Mouse (Mus musculus) kidney, adult 11 months (tissue): ENCODE results near the gene Cyp2d22.
"Not testable (repeated sequence)": the region's sequence is repeated elsewhere in the genome, so short reads cannot be mapped to it uniquely, and the experiment has no call there.

Source experiments
- DNase-seq: peaks from one replicate; pipeline ENCODE4 v3.0.0; 2022

Cyp2d22 gene

DNA sequence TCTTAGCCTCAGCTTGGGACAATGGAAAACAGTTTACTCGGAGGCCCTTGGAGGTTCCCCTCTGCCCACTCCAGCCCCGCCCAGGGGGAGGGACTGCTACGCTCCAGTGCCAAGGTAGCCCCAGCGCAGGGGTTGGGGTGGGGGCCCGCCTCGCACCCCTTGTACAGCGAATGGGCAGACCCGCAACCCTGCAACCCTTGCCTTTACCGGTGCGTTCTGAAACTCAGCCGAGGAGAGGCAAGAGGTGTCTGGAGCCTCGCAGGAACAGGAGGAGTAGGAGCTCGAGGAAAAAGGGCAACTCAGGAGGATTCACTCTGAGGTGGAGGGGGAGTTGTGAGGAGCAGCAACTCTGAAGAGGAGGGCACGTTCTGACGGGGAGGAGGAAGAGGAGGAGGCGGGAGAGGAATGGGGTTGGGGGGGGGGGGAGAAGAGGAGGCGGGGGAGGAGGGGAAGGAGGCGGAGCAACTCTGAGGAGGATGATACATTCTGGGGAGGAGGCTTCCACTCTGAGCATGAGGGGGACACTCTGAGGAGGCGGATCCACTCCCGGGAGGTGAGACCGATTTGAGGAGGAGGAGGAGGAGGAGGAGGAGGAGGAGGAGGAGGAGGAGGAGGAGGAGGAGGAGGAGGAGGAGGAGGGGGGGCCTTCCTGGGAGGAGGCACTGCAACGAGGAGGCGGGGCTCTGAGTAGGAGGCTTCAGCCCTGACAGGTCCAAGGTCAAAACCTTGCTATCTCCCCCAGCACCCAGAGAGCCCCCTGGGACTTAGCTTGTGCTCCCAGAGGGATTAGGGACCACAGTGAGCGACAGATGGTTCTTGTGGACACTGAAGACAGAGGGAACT is at the start of gene Cyp2d22:
Cyp2d22 (minus strand) TSS at position 390 of the 843 bp plus-strand sequence.
- DNase-seq = peak; percentile 74

DNA sequence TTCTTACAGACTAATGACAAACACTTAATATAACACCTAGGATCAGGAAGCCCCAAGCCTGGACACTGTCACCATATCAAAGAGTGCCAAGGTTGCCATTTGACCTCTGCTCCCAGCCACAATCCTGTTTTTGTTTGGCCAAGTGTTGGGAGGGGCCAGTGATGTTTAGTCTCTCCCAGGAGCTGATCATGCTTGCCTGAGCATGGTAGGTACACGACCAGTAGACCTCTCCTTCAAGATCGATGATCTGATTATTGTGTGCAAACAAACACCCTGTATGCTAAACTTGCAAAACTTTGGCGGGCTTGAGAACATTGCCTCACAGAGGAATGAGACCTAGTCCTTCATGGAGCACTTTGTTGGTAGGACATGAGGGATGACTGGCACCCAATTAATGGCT is 43.4 kb upstream of the Cyp2d22 start:
- no peak for DNase-seq

DNA sequence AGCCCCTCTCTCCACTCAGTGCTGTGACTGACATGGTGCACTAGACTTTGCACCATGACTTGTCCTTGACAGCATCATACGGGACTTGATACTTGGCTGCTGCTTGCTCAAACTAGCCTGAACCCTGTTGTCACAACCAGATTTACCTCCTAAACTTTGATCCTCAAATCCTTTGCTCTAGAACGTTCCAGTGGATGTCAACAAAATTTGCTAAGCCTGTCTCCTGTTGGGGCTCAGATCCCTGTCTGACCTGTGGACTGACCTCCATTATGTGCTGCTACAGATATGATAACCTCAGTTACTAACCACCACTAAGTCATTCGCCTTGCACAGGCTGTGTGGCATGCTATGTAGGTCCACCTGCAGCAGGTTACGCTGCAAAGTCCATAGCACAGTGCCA is 42.9 kb upstream of the Cyp2d22 start:
- DNase-seq = no peak

DNA sequence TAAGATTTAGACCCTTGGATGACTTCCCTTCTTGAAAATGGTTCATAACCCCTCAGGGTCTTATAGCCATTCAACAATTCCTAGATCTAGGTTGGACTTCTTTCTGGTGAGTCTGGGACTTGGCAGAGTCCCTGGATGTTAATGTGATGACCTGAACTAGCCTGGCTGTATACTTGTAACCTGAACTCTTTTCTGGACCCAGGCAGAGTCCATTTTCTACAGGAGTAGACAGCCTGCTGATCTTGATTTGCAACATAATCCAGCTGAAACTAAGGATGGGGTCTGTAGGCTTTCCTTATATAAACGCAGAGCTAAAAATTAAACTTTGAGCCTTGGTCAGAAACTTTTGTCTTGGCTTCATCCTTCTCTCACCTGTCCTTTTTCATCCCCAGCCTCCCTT is 38.6 kb upstream of the Cyp2d22 start:
- no peak for DNase-seq

DNA sequence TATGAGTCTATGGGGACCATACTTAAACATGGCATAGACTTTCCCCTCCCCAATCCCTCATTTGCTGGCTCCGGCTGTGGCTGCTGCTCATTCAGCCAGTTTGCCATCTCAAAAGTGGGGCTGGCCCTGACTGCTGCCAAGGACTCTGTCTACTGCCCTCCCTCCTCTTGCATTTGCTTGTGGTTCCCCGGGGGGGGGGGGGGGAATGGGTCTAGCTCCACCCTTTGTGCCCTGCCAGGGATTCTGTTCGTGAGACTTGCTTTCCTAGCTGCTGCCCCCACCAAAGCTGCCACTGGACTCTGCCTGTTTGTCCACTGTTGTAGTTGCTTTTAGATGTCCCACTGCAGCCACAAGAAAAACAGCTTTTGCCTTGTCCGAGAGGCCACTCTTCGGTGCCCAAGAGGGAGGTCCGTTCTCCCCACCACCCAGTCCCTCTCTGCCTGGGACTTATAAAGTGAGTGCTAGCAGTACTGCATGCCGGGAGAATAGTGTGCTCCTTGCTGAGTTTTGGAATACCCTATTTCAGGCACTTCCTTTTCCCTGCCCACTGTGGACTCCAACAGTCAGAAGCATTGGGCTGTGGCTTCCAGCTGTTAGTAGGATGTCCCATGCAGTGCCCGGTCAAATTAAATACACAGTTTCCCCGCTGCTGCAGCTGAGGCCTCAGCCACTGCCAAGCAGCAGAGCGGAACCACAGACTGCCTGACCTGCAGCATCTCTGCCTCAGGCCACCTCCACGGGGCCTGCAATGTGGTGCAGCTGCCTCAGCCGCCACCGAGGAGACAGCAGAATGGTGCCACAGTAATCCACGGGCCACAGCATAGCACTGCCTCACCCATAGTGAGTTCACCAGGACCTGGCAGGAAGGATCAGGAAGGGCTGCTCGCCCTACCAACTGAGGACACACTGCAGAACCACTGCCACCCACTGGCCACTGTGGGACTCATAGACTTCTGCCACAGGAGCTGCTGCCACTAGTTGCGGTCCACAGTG is 37.0 kb upstream of the Cyp2d22 start:
- peak; percentile 89 for DNase-seq

DNA sequence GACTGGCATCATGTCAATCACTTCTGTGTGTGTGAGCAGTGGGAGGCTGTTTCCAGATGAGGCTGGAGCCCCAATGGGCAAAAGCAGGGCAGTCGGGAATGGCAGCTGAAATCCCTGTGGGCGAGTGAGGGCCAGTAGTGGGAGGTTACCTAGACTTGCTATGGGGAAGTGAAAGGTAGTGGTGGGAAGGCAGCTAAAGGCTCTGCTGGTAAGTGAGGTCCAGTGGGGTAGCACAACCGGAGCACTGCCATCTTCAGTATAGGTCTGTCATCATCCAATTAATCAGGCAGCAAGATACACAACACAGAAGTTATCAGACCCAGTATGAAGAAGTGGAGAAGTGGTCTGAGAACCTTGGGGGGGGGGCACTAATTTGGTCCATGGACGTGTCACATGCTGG is 27.5 kb upstream of the Cyp2d22 start:
- no peak for DNase-seq

DNA sequence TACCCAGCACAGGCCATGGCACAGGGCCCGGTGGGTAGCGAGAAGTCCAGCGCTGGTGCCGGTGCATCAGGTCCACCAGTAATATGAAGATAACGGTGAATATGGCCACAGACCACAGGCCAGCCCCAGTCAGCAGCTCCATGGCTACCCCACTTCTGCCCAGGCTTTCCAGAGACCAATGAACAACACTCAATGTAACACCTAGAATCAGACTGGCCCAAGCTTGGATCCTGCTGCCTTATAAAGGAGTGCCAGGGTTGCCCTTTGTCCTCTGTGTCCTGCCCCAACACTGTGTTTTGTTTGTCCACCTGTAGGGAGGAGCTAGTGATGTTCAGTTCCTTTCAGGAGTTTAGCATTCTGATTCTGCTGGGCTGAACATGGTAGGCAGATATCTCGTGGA is 26.9 kb upstream of the Cyp2d22 start, which contains the start of gene Cyp2d10:
Cyp2d10 (minus strand) TSS at position 215 of the 400 bp plus-strand sequence.
- DNase-seq = no peak

DNA sequence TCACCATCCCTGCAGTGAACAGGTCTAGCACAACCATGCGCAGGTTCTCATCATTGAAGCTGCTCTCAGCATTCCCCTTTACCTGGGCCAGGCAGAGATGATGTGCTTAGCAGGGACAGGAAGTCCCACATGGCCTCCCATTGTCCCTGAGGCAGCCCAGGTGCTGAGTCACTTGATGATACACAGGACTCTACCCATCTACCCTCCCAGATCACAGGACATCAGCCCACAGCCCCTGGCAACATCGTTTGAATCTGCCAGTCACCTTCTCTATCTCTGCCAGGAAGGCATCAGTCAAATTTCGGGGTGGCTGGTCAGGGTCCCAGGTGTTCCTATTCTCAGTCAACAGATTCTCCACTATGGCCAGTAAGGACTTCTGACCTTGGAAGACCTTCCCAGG is 24.1 kb upstream of the Cyp2d22 start:
- DNase-seq = no peak

DNA sequence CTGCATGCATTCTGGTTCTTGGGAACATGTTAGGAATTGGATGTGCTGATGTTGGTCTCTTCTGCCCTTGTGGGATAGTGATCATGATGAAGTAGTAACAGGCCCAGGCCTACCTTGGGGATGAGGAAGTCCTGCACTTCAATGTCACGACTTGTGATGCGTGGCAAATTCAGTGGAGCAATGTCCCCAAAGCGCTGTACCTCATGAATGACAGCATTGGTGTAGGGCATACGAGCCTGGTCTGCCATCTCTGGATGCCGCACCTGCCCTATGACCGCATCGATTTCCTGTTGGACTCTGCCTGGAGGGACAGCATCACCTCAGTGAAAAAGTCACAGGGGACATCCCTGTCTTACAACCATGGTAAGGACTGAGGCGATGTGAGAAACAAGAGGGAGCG is 23.5 kb upstream of the Cyp2d22 start:
- DNase-seq = no peak

DNA sequence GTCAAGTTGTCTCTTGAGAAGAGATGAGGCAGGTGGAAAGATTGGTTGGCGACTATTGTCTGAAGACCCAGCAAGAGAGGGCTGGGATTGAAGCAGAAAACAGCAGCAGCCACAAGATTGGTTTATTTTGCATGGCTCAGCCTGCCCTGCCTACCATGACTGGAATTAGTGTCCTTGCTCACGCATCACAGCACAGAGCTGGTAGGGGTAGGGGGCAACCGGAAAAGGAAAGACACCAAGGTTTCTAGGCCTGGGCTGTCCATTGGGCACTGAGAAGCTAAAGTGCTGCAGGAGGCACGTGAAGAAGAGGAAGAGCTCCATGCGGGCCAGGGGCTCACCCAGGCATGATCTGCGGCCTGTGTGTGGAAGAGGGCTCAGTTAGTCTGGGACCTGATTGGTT is 22.7 kb upstream of the Cyp2d22 start:
- no peak for DNase-seq

DNA sequence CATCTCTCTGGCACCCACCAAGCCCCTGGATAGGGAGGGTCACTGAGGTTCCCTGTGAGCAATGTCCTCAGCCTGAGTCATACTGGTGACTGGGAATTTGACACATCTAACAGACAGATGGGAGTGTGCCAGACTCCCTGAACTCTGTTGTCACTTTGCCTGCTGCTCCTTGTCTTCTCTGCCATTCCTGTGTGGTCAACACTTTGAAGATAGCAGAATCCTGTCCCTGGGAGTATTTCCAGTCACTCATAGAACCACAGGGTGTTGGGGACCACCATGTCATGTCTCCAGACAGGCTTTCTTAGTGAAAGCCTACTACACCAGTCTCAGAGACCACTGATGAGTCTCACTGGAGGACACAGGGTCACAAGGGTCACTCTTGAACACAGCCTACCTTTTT is 22.0 kb upstream of the Cyp2d22 start:
- no peak for DNase-seq

DNA sequence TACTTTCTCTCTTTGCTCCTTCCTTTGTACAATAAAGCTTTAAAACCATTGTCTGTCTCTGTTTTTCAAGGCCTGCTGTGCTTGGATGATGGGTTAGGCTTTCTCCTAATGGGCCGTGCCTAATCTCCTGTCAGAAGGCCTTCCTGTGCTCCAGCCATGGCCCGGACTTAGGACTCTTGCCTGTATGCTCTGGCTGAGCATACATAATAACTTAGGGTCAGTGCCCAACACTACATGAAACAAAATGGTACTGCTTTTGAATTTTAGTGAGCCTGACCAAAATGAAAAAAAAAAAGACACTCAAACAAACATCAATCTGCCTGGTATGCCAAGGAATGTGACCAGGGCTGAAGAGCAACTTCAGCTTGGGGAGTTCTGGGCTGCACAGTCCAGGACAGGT is 21.5 kb upstream of the Cyp2d22 start:
- no peak for DNase-seq

DNA sequence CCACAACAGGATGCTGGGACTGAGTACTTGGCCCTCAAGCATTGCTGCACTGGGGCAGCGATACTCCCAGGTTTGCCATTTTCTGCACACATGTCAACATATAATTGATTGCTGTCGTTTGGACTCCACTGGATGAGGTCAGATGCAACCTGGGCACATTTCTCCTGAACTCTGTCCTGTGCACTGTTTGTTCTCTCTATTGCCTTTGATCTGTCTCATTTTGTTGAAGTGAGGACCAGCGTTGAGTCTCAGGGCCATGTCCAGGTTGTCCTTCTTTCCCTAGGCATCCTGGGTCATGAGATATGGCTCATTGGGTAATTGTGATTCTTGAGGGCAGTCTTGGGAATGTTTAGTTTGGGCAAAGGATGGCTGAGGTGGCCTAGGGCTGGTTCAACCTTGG is 15.9 kb upstream of the Cyp2d22 start:
- not testable (repeated sequence) for DNase-seq

DNA sequence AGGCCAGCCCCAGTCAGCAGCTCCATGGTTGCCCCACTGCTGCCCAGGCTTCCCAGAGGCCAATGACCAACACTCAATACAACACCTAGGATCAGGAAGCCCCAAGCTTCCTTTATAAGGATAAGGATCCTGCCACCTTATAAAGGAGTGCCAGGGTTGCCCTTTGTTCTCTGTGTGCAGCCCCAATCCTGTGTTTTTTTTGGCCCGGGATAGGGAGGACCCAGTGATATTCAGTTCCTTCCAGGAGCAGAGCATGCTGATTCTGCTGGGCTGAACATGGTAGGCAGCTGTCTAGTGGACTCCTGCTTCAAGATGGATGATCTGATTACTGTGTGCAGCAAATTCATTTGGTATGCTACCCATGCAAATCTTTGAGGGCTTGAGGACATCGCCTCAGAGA is 13.9 kb upstream of the Cyp2d22 start, which contains the start of gene Cyp2d11:
Cyp2d11 (minus strand) TSS at position 101 of the 400 bp plus-strand sequence.
- DNase-seq = not testable (repeated sequence)

DNA sequence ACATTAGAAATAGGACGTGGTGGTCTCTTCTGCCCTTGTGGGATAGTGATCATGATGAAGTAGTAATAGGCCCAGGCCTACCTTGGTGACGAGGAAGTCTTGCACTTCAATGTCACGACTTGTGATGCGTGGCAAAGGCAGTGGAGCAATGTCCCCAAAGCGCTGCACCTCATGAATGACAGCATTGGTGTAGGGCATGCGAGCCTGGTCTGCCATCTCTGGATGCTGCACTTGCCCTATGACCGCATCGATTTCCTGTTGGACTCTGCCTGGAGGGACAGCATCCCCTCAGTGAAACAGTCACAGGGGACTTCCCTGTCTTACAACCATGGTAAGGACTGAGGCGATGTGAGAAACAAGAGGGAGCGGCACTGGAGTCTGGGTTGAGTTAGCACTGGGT is 9.9 kb upstream of the Cyp2d22 start:
- not testable (repeated sequence) for DNase-seq

DNA sequence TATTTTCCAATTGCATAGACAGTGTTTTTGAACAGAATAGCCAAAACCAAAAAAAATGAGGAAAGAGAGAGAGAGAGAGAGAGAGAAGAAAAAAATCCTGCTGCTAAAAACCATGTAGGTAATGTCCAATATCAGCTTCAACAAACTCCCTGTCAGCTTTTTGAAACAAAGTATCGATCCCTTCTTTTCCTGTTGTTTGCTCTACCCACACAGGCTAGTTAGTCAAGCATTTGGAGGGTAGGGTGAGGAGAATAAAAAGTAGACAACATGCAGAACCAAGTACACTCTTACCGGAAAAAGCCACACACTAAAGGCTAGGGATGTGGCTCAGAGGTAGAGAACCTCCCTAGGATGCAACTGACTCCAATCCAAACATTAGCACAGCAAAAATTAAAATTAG is 5.7 kb upstream of the Cyp2d22 start:
- DNase-seq = no peak

DNA sequence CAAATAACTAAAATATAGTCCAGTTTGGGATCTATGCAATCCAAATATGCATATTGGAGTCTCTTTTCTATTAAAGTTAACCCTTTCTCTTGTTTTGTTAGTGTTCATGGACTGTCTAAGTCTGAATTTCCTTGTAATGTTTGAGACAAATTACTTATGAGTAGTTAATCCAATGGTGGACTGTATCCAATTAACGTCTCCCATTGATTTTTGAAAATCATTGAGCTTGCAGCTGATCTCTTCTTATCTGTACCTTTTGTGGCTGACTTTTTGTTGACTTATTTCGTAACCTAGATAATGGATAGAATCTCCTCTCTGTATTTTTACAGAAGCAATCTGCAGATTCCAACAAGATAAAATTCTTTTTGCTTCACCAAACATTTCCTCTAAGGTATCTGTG is 2.4 kb upstream of the Cyp2d22 start:
- no peak for DNase-seq

DNA sequence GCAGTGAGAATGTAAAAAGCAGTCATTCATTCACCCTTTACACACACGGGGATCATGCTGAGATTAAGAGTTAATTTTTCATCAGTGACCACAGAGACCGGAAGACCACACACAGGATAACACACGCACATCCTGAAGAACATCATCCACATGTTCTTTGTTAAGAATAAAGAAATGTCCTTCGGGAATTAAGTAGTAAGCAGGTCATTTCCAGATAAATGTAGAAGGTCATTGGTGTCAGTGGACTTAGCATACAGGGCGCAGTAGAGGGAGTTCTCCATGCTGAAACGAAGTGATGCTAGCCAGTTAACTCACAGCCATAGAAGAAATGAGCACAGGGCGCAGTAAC is 628 bp upstream of the Cyp2d22 start:
- no peak for DNase-seq

DNA sequence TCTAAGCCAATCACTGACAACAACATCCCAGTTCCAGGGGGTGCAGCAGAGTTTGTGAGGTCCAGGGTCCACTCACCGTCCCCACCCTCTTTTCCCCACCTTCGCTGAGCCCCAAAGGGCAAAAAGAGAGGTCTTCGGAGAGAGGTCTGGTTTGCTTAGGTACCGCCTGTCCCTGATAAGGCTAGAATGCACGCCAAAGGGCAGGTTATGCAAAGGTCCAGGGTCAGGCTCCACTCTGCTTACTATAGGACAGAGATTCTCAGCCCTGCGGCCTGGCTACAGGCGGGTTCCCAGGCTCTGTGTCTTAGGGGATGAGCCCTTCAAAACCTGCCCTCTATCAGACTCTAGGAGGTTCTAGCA is 569 bp downstream of the Cyp2d22 start:
- DNase-seq = peak; percentile 65

DNA sequence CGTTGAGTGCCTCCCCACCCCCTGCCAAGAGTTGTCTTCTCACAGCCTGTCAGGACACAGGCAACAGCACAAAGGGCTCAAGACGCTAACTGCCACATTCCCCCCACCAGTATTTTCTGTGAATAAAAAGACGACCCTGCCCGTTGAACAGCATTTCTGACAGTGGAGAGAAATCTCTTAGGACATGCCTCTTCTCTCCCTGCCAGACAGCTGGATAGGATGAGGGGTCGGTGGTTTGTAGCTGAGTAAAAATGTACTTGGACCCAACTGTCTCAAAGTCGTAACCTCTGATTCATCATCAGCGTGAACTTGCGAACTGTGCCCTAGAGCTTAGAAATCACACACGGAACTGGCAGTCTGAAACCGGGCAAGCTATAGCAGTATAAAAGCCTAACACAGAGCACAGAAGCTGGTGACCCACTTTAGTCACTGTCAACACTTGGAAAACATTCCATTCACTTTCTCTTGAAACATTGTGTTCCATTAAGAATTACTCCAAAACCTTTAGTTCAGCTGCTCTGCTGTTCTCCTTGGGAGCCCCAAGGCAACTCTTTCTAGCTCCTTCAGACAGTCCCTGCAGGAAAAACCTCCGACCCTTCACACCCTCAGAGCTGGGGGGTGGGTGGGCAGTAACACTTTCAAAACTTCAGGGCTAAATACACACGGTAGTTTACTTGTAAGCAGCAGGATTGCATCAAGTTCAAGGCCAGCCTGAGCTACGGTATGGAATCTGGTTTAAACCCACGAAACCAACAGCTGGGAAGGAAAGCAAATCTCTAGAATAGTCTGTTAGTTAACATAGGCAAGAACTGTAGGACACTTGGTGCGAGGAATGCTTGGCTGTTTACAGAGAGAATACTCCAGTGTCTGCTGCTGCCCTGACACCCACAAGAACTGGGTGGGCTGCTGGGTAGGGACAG is 1.5 kb downstream of the Cyp2d22 start:
- DNase-seq = peak; percentile 23

DNA sequence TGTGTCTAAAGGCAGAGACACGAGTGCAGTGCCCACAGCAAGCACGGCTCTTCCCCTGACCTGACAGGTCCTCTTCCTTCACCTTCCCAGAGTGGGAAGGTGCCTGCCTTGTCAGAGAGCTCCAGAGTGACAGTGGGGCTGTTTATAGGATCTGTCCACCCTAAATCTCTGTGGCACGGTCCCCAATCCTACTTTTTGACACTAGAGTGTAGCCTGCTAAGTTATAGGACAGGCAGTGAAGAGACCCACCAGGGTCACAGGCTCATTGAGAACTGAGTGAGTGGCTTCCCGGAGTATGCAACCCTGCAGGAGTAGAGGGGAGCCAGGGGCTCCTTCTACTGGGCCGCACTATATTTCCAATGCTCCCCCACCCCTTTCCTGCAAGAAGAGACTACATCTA is 2.4 kb downstream of the Cyp2d22 start:
- DNase-seq = peak; percentile 2

DNA sequence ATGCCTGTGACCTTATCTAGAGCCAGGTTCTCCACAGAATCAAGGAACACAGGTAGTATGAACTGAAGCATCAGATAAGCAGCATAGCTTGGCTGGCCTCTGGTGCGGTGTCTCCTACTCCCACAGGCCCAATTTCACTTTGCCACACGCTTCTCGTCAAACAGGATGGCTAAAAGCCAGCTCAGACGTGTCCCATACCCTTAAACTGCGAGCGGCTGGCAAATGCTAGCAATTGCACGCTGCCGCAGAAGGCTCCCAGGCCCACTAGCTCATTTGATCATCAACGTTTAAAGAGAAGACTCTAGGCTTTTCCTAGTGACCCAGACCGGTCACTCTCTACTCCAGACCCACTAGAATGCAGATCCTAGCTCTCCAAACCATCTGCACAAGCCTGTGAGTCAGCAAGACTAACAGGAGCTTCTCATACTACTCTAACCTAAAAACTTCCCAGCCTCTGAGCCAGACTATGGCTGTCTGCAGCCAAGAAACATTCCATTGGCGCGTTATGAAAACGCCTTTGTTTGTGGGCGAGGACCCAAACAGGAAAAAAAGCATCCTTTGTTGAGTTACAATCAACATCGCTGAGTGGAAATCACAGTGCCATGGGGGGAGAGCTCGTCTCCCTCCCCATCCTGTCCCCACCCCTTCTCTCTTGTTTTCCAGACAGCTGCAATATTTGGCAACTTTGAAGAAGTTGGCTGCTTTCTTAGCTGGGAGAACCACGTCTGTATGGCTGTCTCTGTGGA is 3.5 kb downstream of the Cyp2d22 start:
- DNase-seq = peak; percentile 68
